Mouse (Mus musculus): ENCODE results near the gene Atg4a.

The Atg4a gene

GRCm38 (mm10) chrX:140956272-140956940 lies at the start of gene Atg4a, which contains the start of gene Psmd10:
Gene Atg4a (plus strand): TSS chrX:140956907.
Gene Psmd10 (minus strand): TSS chrX:140956728.
- peak; percentile 83 for DNase-seq (ENCODE audit: low spot score)

GRCm38 (mm10) chrX:140907360-140907759 lies 49.3 kb upstream of the Atg4a start, which contains the start of gene Vsig1:
Gene Vsig1 (plus strand): TSS chrX:140907608.
- no peak for DNase-seq (ENCODE audit: low spot score)

- DNase-seq (ENCODE audit: low spot score) = no peak
These were observed 35.4 kb upstream of the Atg4a start for GRCm38 (mm10) chrX:140921321-140921720.

GRCm38 (mm10) chrX:140932066-140932465 lies 24.6 kb upstream of the Atg4a start:
- DNase-seq (ENCODE audit: low spot score) = no peak

- DNase-seq (ENCODE audit: low spot score) = no peak
These were observed 23.4 kb upstream of the Atg4a start for GRCm38 (mm10) chrX:140933263-140933662.

GRCm38 (mm10) chrX:140936271-140936670 lies 20.4 kb upstream of the Atg4a start:
- no peak for DNase-seq (ENCODE audit: low spot score)

- DNase-seq (ENCODE audit: low spot score) = peak; percentile 53
These were observed 3.1 kb upstream of the Atg4a start for GRCm38 (mm10) chrX:140953618-140954017.

- DNase-seq (ENCODE audit: low spot score) = no peak
These were observed 252 bp downstream of the Atg4a start for GRCm38 (mm10) chrX:140956959-140957358.

- no peak for DNase-seq (ENCODE audit: low spot score)
These were observed 22.2 kb downstream of the Atg4a start for GRCm38 (mm10) chrX:140978943-140979342.

- no peak for DNase-seq (ENCODE audit: low spot score)
These were observed 22.8 kb downstream of the Atg4a start for GRCm38 (mm10) chrX:140979546-140979945.

- no peak for DNase-seq (ENCODE audit: low spot score)
These were observed 23.5 kb downstream of the Atg4a start for GRCm38 (mm10) chrX:140980163-140980562.

- DNase-seq (ENCODE audit: low spot score) = no peak
These were observed 26.7 kb downstream of the Atg4a start for GRCm38 (mm10) chrX:140983206-140983960.

- DNase-seq (ENCODE audit: low spot score) = no peak
These were observed 28.1 kb downstream of the Atg4a start for GRCm38 (mm10) chrX:140984795-140985194.

- DNase-seq (ENCODE audit: low spot score) = no peak
These were observed 28.5 kb downstream of the Atg4a start for GRCm38 (mm10) chrX:140985256-140985655.

- no peak for DNase-seq (ENCODE audit: low spot score)
These were observed 40.3 kb downstream of the Atg4a start for GRCm38 (mm10) chrX:140996909-140997516.

- DNase-seq (ENCODE audit: low spot score) = no peak
These were observed 41.3 kb downstream of the Atg4a start for GRCm38 (mm10) chrX:140997912-140998545.

- DNase-seq (ENCODE audit: low spot score) = no peak
These were observed 42.2 kb downstream of the Atg4a start for GRCm38 (mm10) chrX:140998885-140999284.

GRCm38 (mm10) chrX:141149705-141150104 lies 193.0 kb downstream of the Atg4a start:
- no peak for DNase-seq (ENCODE audit: low spot score)

- DNase-seq (ENCODE audit: low spot score) = no peak
These were observed 193.6 kb downstream of the Atg4a start for GRCm38 (mm10) chrX:141150290-141150689.

GRCm38 (mm10) chrX:141151182-141151581 lies 194.5 kb downstream of the Atg4a start:
- no peak for DNase-seq (ENCODE audit: low spot score)

GRCm38 (mm10) chrX:141156696-141157095 lies 200.0 kb downstream of the Atg4a start:
- DNase-seq (ENCODE audit: low spot score) = no peak

GRCm38 (mm10) chrX:141157626-141158025 lies 200.9 kb downstream of the Atg4a start:
- no peak for DNase-seq (ENCODE audit: low spot score)

Measured in spleen, adult 12 weeks (tissue).